Mouse (Mus musculus) MEL (cell line): ENCODE measurements around the gene Ddx52. TPM values are rescaled to one million over a fixed set of nuclear protein-coding genes. Genes with fewer than 3 reads are reported as not detected.

ENCODE experiments used
- DNase-seq: peaks from one replicate; pipeline ENCODE4 v3.0.0; 2011; ENCODE audit warnings: low read depth, low spot score
- H3K27ac ChIP-seq: 2 replicates; pipeline ENCODE4 v1.5.1; 2012; ENCODE audit warnings: low read depth, mild to moderate bottlenecking, control low read depth, low read length, moderate library complexity; ENCODE audit not compliant: control insufficient read depth
- H3K27me3 ChIP-seq, 2 experiments: fragments of 150-350 bp in 1 of 2; sonication (generic) in 1 of 2; 2 replicates each; pipeline ENCODE4 v1.6.1; 2012; ENCODE audit warnings: low read length in 2 of 2, mild to moderate bottlenecking in 2 of 2, improper control_type of control experiment in 1 of 2, moderate library complexity in 1 of 2; ENCODE audit not compliant: insufficient read depth in 2 of 2, control insufficient read depth in 1 of 2
- H3K36me3 ChIP-seq, 2 experiments: 2 replicates each; pipeline ENCODE4 v1.6.1; 2012 to 2014; ENCODE audit warnings: low read length in 2 of 2, improper control_type of control experiment in 1 of 2, inconsistent platforms in 1 of 2, mild to moderate bottlenecking in 1 of 2; ENCODE audit not compliant: insufficient read depth in 2 of 2, control insufficient read depth in 1 of 2
- H3K4me1 ChIP-seq, 2 experiments: fragments of 150-350 bp in 1 of 2; sonication (generic) in 1 of 2; 2 replicates each; pipeline ENCODE4 v1.6.1; 2012; ENCODE audit warnings: low read length in 2 of 2, improper control_type of control experiment in 1 of 2, mild to moderate bottlenecking in 1 of 2; ENCODE audit not compliant: insufficient read depth in 2 of 2, control insufficient read depth in 1 of 2
- H3K4me3 ChIP-seq, 2 experiments: fragments of 150-350 bp in 1 of 2; sonication (generic) in 1 of 2; 2 replicates each; pipeline ENCODE4 v1.5.1; 2012; ENCODE audit warnings: low read depth in 2 of 2, low read length in 2 of 2, mild to moderate bottlenecking in 2 of 2, moderate library complexity in 2 of 2, control low read depth in 1 of 2, improper control_type of control experiment in 1 of 2; ENCODE audit not compliant: control insufficient read depth in 1 of 2, insufficient read depth in 1 of 2
- H3K79me2 ChIP-seq: 2 replicates; pipeline ENCODE4 v1.6.1; 2012; ENCODE audit warnings: mild to moderate bottlenecking, low read length, moderate library complexity; ENCODE audit not compliant: control insufficient read depth, poor library complexity, insufficient read depth
- H3K9ac ChIP-seq: 2 replicates; pipeline ENCODE4 v1.6.1; 2012; ENCODE audit warnings: low read depth, mild to moderate bottlenecking, control low read depth, low read length, moderate library complexity; ENCODE audit not compliant: control insufficient read depth, poor library complexity, severe bottlenecking
- H3K9me3 ChIP-seq: fragments of 150-350 bp; sonication (generic); replicated peaks from 2 replicates; pipeline ENCODE4 v1.6.1; 2012; ENCODE audit warnings: mild to moderate bottlenecking, low read length, improper control_type of control experiment, moderate library complexity; ENCODE audit not compliant: insufficient read depth
- CTCF ChIP-seq, 3 experiments: IDR thresholded peaks in 2 of 3; conservative IDR thresholded peaks in 1 of 3; 2 replicates each; pipeline ENCODE4 v1.5.1; 2011 to 2012; ENCODE audit warnings: low read length in 3 of 3, low read depth in 2 of 3, mild to moderate bottlenecking in 2 of 3, improper control_type of control experiment in 1 of 3, inconsistent platforms in 1 of 3, mixed read lengths in 1 of 3, moderate library complexity in 1 of 3; ENCODE audit not compliant: control insufficient read depth in 1 of 3, insufficient read depth in 1 of 3, poor library complexity in 1 of 3, severe bottlenecking in 1 of 3
- ELF1 ChIP-seq: IDR thresholded peaks from 2 replicates; pipeline ENCODE4 v1.6.1; 2014; ENCODE audit warnings: low read depth, mild to moderate bottlenecking, inconsistent platforms, low read length, improper control_type of control experiment, moderate library complexity
- GATA1 ChIP-seq: IDR thresholded peaks from 2 replicates; pipeline ENCODE4 v1.6.1; 2011; ENCODE audit warnings: low read depth, low read length, improper control_type of control experiment
- MAFK ChIP-seq: IDR thresholded peaks from 2 replicates; pipeline ENCODE4 v1.6.1; 2011; ENCODE audit warnings: low read depth, mild to moderate bottlenecking, low read length, improper control_type of control experiment, borderline replicate concordance
- MAX ChIP-seq: IDR thresholded peaks from 2 replicates; pipeline ENCODE4 v1.6.1; 2011; ENCODE audit warnings: low read length, improper control_type of control experiment
- MAZ ChIP-seq: IDR thresholded peaks from 2 replicates; pipeline ENCODE4 v1.6.1; 2012; ENCODE audit warnings: low read depth, mild to moderate bottlenecking, inconsistent platforms, low read length, improper control_type of control experiment
- MYB ChIP-seq: IDR thresholded peaks from 2 replicates; pipeline ENCODE4 v1.6.1; 2011; ENCODE audit warnings: mild to moderate bottlenecking, low read depth, low read length, improper control_type of control experiment
- NELFE ChIP-seq: IDR thresholded peaks from 2 replicates; pipeline ENCODE4 v1.6.1; 2011; ENCODE audit warnings: low read depth, low read length, improper control_type of control experiment
- POLR2A ChIP-seq, 2 experiments: IDR thresholded peaks; 2 replicates each; pipeline ENCODE4 v1.6.1; 2011 to 2012; ENCODE audit warnings: low read length in 2 of 2, mild to moderate bottlenecking in 2 of 2, control low read depth in 1 of 2, improper control_type of control experiment in 1 of 2, low read depth in 1 of 2, moderate library complexity in 1 of 2; ENCODE audit not compliant: control insufficient read depth in 1 of 2, insufficient read depth in 1 of 2, poor library complexity in 1 of 2
- POLR2AphosphoS2 ChIP-seq: IDR thresholded peaks from 2 replicates; pipeline ENCODE4 v1.6.1; 2011; ENCODE audit warnings: low read length, improper control_type of control experiment
- POLR2AphosphoS5 ChIP-seq: IDR thresholded peaks from 2 replicates; pipeline ENCODE4 v1.6.1; 2012; ENCODE audit warnings: low read depth, borderline replicate concordance, mild to moderate bottlenecking, inconsistent platforms, low read length, moderate library complexity, mixed read lengths
- RAD21 ChIP-seq: IDR thresholded peaks from 2 replicates; pipeline ENCODE4 v1.6.1; 2011; ENCODE audit warnings: mild to moderate bottlenecking, low read depth, low read length, improper control_type of control experiment
- RCOR1 ChIP-seq: IDR thresholded peaks from 2 replicates; pipeline ENCODE4 v1.6.1; 2012; ENCODE audit warnings: low read depth, mild to moderate bottlenecking, inconsistent platforms, low read length, improper control_type of control experiment
- SIN3A ChIP-seq: IDR thresholded peaks from 2 replicates; pipeline ENCODE4 v1.6.1; 2012; ENCODE audit warnings: low read length, improper control_type of control experiment, inconsistent platforms
- SMC3 ChIP-seq: IDR thresholded peaks from 2 replicates; pipeline ENCODE4 v1.6.1; 2011; ENCODE audit warnings: low read depth, low read length, improper control_type of control experiment
- UBTF ChIP-seq: IDR thresholded peaks from 2 replicates; pipeline ENCODE4 v1.6.1; 2012; ENCODE audit warnings: low read depth, mild to moderate bottlenecking, inconsistent platforms, low read length, improper control_type of control experiment, moderate library complexity, borderline replicate concordance; ENCODE audit not compliant: insufficient read depth
- USF2 ChIP-seq, 2 experiments: IDR thresholded peaks; 2 replicates each; pipeline ENCODE4 v1.6.1; 2011 to 2012; ENCODE audit warnings: improper control_type of control experiment in 2 of 2, low read length in 2 of 2, borderline replicate concordance in 1 of 2, inconsistent platforms in 1 of 2, low read depth in 1 of 2, mild to moderate bottlenecking in 1 of 2; ENCODE audit not compliant: insufficient read depth in 1 of 2
- ZC3H11A ChIP-seq: IDR thresholded peaks from 2 replicates; pipeline ENCODE4 v1.6.1; 2012; ENCODE audit warnings: low read depth, mild to moderate bottlenecking, inconsistent platforms, low read length, improper control_type of control experiment
- ZKSCAN1 ChIP-seq: IDR thresholded peaks from 2 replicates; pipeline ENCODE4 v1.6.1; 2012; ENCODE audit warnings: low read depth, mild to moderate bottlenecking, inconsistent platforms, low read length, improper control_type of control experiment, moderate library complexity
- ZNF384 ChIP-seq: IDR thresholded peaks from 2 replicates; pipeline ENCODE4 v1.6.1; 2012; ENCODE audit warnings: low read depth, mild to moderate bottlenecking, inconsistent platforms, low read length, improper control_type of control experiment
- polyA plus RNA-seq, 2 experiments: library from polyadenylated mRNA; stranded (reverse) in 1 of 2; unstranded in 1 of 2; fragments of >175 nt in 1 of 2; fragments of >200 nt in 1 of 2; gene quantifications; 2 replicates each; pipeline versions ENCODE4 v1.2.1 to v1.2.4; 2012; ENCODE audit warnings: low replicate concordance in 2 of 2, low read depth in 1 of 2; ENCODE audit not compliant: insufficient read length in 2 of 2, insufficient read depth in 1 of 2, missing spikeins in 1 of 2
- total RNA-seq: library from RNA; depleted of rRNA; stranded (reverse); fragments of 300-350 nt; gene quantifications from 2 replicates; pipeline ENCODE4 v1.2.3, GENCODE M21; 2012

The Ddx52 gene
- total and polyA plus RNA-seq, 3 experiments, result 48.2 to 58.6 TPM; not detected in 1

DNA sequence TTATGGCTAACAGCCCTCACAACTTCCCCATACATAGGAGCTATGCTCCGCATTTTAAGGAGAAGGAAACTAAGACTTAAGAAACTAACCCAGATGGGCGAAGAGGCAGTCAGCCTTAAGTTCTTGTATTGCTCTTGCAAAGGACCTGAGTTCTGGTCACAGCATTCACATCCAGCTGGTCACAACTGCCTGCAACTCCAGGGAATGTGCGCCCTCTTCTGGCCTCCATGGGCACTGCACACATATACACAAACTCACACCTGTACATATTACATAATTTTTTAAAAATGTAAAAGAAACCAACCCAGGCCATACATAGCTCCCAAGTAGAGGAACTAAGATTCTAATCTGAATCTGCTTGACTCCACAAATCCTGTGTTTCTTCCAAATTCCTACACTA, 14.8 kb upstream of the Ddx52 start:
- Histone ChIP-seq H3K36me3 (no peaks in the 10 kb centered on the region), H3K9me3 (no peaks in the 10 kb centered on the region), H3K4me1 (no peaks in the 10 kb centered on the region), H3K4me3 (no peak overlapping the region), H3K79me2 (no peaks in the 10 kb centered on the region), H3K27ac (no peak overlapping the region), H3K27me3 (peaks cover 20 to 23% of the 10 kb centered on the region in 2 experiments), H3K9ac (no peak overlapping the region)
- DNase-seq, result peak; percentile 75
- peak; percentile 79 for TF ChIP-seq SMC3
- peak; percentile 81 to 91 (median 88) for TF ChIP-seq CTCF (IDR thresholded peaks at IDR 0.05 in 2 of 3, conservative IDR thresholded peaks at IDR 0.05 in 1 of 3; ENCODE audit: control insufficient read depth in 1 of 3, insufficient read depth in 1 of 3, low read depth in 2 of 3, low read length in 3 of 3, poor library complexity in 1 of 3, severe bottlenecking in 1 of 3)
- TF ChIP-seq SIN3A, result no peak
- TF ChIP-seq ZC3H11A, result peak; percentile 64
- 0 out of 2 replicates have a peak, but pooled peaks have one; percentile 31 for TF ChIP-seq ZNF384
- TF ChIP-seq RAD21, result peak; percentile 72
- TF ChIP-seq GATA1, result no peak

GRCm38 (mm10) chr11:83932506-83933106, 9.3 kb upstream of the Ddx52 start:
- DNase-seq, result no peak
- Histone ChIP-seq H3K27me3 (peaks cover 9 to 22% of the 10 kb centered on the region in 2 experiments), H3K79me2 (no peaks in the 10 kb centered on the region), H3K36me3 (no peaks in the 10 kb centered on the region), H3K9ac (no peak overlapping the region), H3K9me3 (no peaks in the 10 kb centered on the region), H3K4me3 (no peak overlapping the region), H3K4me1 (no peaks in the 10 kb centered on the region), H3K27ac (no peak overlapping the region)
- TF ChIP-seq ZKSCAN1 (no peak), NELFE (no peak), USF2 (IDR thresholded peaks at IDR 0.05; ENCODE audit: borderline replicate concordance in 1 of 2, insufficient read depth in 1 of 2, low read depth in 1 of 2, low read length in 2 of 2) (no peak), ELF1 (no peak), CTCF (IDR thresholded peaks at IDR 0.05 in 2 of 3, conservative IDR thresholded peaks at IDR 0.05 in 1 of 3; ENCODE audit: control insufficient read depth in 1 of 3, insufficient read depth in 1 of 3, low read depth in 2 of 3, low read length in 3 of 3, poor library complexity in 1 of 3, severe bottlenecking in 1 of 3) (no peak), RCOR1 (no peak), MAFK (no peak), MAZ (no peak), POLR2AphosphoS5 (no peak), MAX (no peak), MYB (no peak), POLR2A (IDR thresholded peaks at IDR 0.05; ENCODE audit: control insufficient read depth in 1 of 2, insufficient read depth in 1 of 2, low read depth in 1 of 2, low read length in 2 of 2, poor library complexity in 1 of 2) (no peak), POLR2AphosphoS2 (no peak), SIN3A (no peak), UBTF (no peak)
